Mouse (Mus musculus): Measurements from ENCODE around the gene Fmnl2. TPM values are rescaled to one million over a fixed set of nuclear protein-coding genes. Genes with fewer than 3 reads are reported as not detected.

The Fmnl2 gene
- polyA plus RNA-seq, 2 experiments: 12.6 to 27.2 TPM

- Histone ChIP-seq H3K4me2 (replicated peaks; ENCODE audit: low read depth, low read length, severe bottlenecking) (no peak overlapping the region), H3K27me3 (ENCODE audit: control insufficient read depth, insufficient read depth, low read length) (no peaks in the 10 kb centered on the region), H3K4me1 (ENCODE audit: control insufficient read depth, insufficient read depth, low read length) (peaks cover 3% of the 10 kb centered on the region; the same call in 1 of the 2 replicates), H3K36me3 (ENCODE audit: control insufficient read depth, insufficient read depth, low read length) (no peaks in the 10 kb centered on the region), H3K9me3 (ENCODE audit: control insufficient read depth, low read length) (no peaks in the 10 kb centered on the region), H3K9ac (ENCODE audit: low read depth, low read length, severe bottlenecking) (no peak overlapping the region), H3K4me3 (replicated peaks; ENCODE audit: low read length) (no peak overlapping the region), H3K27ac (replicated peaks; ENCODE audit: low read depth, low read length) (no peak overlapping the region)
- TF ChIP-seq POLR2A (IDR thresholded peaks at IDR 0.05; ENCODE audit: borderline replicate concordance, extremely low read depth, insufficient read depth, insufficient read length): no peak
- 76% methylated on average over 7 of the region's 7 CpGs for WGBS
- ATAC-seq (ENCODE audit: low FRiP score, low read depth) (no peak), DNase-seq (ENCODE audit: low spot score) (no peak)
Observed at GRCm38 (mm10) chr2:53006161-53006560, 148.5 kb downstream of the Fmnl2 start.

DNA sequence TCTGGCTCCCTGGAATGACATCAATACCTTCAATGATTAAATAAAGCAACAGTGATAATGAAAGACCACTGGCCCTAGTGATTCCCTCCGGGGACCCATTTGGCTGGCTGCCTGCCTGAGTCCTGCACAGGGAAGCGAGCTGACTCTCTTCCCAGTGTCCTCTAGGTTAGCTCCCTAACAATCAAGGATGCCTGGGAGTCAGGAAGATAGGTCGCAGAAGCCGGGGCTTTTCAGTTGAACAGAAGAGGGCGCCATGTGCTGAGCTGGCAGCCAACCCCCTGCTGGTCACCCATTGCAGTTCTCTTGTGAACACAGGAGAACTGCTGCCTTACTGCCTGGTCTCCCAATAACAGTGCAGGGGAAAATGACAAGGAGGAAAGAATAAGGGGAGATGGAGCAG is 149.5 kb downstream of the Fmnl2 start:
- Histone ChIP-seq H3K36me3 (ENCODE audit: control insufficient read depth, insufficient read depth, low read length) (no peaks in the 10 kb centered on the region), H3K27me3 (ENCODE audit: control insufficient read depth, insufficient read depth, low read length) (no peaks in the 10 kb centered on the region), H3K4me1 (ENCODE audit: control insufficient read depth, insufficient read depth, low read length) (peaks cover 4% of the 10 kb centered on the region; the same call in 1 of the 2 replicates), H3K9ac (ENCODE audit: low read depth, low read length, severe bottlenecking) (no peak overlapping the region), H3K9me3 (ENCODE audit: control insufficient read depth, low read length) (no peaks in the 10 kb centered on the region), H3K4me2 (replicated peaks; ENCODE audit: low read depth, low read length, severe bottlenecking) (no peak overlapping the region), H3K27ac (replicated peaks; ENCODE audit: low read depth, low read length) (no peak overlapping the region), H3K4me3 (replicated peaks; ENCODE audit: low read length) (no peak overlapping the region)
- DNase-seq (ENCODE audit: low spot score): peak; percentile 47
- 16% methylated on average over 5 of the region's 5 CpGs for WGBS
- no peak for ATAC-seq (ENCODE audit: low FRiP score, low read depth)
- TF ChIP-seq POLR2A (IDR thresholded peaks at IDR 0.05; ENCODE audit: borderline replicate concordance, extremely low read depth, insufficient read depth, insufficient read length): no peak

GRCm38 (mm10) chr2:53013051-53013450 is 155.4 kb downstream of the Fmnl2 start:
- Histone ChIP-seq H3K9ac (ENCODE audit: low read depth, low read length, severe bottlenecking) (no peak overlapping the region), H3K4me3 (replicated peaks; ENCODE audit: low read length) (no peak overlapping the region), H3K4me1 (ENCODE audit: control insufficient read depth, insufficient read depth, low read length) (peaks cover 9% of the 10 kb centered on the region), H3K4me2 (replicated peaks; ENCODE audit: low read depth, low read length, severe bottlenecking) (no peak overlapping the region), H3K27me3 (ENCODE audit: control insufficient read depth, insufficient read depth, low read length) (no peaks in the 10 kb centered on the region), H3K27ac (replicated peaks; ENCODE audit: low read depth, low read length) (no peak overlapping the region), H3K9me3 (ENCODE audit: control insufficient read depth, low read length) (no peaks in the 10 kb centered on the region), H3K36me3 (ENCODE audit: control insufficient read depth, insufficient read depth, low read length) (peaks cover 5% of the 10 kb centered on the region; the same call in 1 of the 2 replicates)
- ATAC-seq (ENCODE audit: low FRiP score, low read depth) (no peak), DNase-seq (ENCODE audit: low spot score) (no peak)
- 43% methylated on average over 2 of the region's 2 CpGs for WGBS
- no peak for TF ChIP-seq POLR2A (IDR thresholded peaks at IDR 0.05; ENCODE audit: borderline replicate concordance, extremely low read depth, insufficient read depth, insufficient read length)

DNA sequence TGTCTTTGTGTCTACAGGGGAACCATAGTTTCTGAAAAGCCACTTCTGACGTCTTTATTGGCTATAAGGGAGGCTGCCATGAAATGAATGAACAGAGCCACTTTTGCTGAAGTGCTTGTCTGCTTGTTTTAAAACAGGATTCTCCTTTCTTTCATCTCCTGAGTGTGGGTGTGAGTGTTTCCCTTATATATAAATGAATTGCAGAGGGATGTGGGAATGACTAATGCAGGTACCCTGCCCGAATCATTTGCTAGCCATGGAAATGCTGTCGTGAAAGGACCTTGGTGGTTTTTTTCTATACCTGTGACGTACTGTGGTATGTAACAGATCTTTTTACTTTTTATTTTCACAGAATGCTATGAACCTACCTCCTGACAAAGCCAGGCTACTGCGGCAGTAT is 156.8 kb downstream of the Fmnl2 start:
- Histone ChIP-seq H3K4me3 (replicated peaks; ENCODE audit: low read length) (no peak overlapping the region), H3K27me3 (ENCODE audit: control insufficient read depth, insufficient read depth, low read length) (no peaks in the 10 kb centered on the region), H3K27ac (replicated peaks; ENCODE audit: low read depth, low read length) (no peak overlapping the region), H3K4me1 (ENCODE audit: control insufficient read depth, insufficient read depth, low read length) (peaks cover 9% of the 10 kb centered on the region), H3K36me3 (ENCODE audit: control insufficient read depth, insufficient read depth, low read length) (peaks cover 5% of the 10 kb centered on the region; the same call in 1 of the 2 replicates), H3K4me2 (replicated peaks; ENCODE audit: low read depth, low read length, severe bottlenecking) (no peak overlapping the region), H3K9ac (ENCODE audit: low read depth, low read length, severe bottlenecking) (no peak overlapping the region), H3K9me3 (ENCODE audit: control insufficient read depth, low read length) (no peaks in the 10 kb centered on the region)
- WGBS: 78% methylated on average over 5 of the region's 5 CpGs
- TF ChIP-seq POLR2A (IDR thresholded peaks at IDR 0.05; ENCODE audit: borderline replicate concordance, extremely low read depth, insufficient read depth, insufficient read length): no peak
- DNase-seq (ENCODE audit: low spot score) (no peak), ATAC-seq (ENCODE audit: low FRiP score, low read depth) (no peak)

GRCm38 (mm10) chr2:53022982-53023381 is 165.3 kb downstream of the Fmnl2 start:
- Histone ChIP-seq H3K36me3 (ENCODE audit: control insufficient read depth, insufficient read depth, low read length) (0 out of 2 replicates have a peak, but pooled peaks cover 5% of the 10 kb centered on the region), H3K4me3 (replicated peaks; ENCODE audit: low read length) (no peak overlapping the region), H3K9me3 (ENCODE audit: control insufficient read depth, low read length) (no peaks in the 10 kb centered on the region), H3K9ac (ENCODE audit: low read depth, low read length, severe bottlenecking) (no peak overlapping the region), H3K27me3 (ENCODE audit: control insufficient read depth, insufficient read depth, low read length) (no peaks in the 10 kb centered on the region), H3K4me1 (ENCODE audit: control insufficient read depth, insufficient read depth, low read length) (0 out of 2 replicates have a peak, but pooled peaks cover 2% of the 10 kb centered on the region), H3K27ac (replicated peaks; ENCODE audit: low read depth, low read length) (no peak overlapping the region), H3K4me2 (replicated peaks; ENCODE audit: low read depth, low read length, severe bottlenecking) (no peak overlapping the region)
- DNase-seq (ENCODE audit: low spot score): no peak
- no peak for TF ChIP-seq POLR2A (IDR thresholded peaks at IDR 0.05; ENCODE audit: borderline replicate concordance, extremely low read depth, insufficient read depth, insufficient read length)
- 98% methylated on average over 3 of the region's 3 CpGs for WGBS
- ATAC-seq (ENCODE audit: low FRiP score, low read depth): no peak

All from limb, embryonic 14.5 days (tissue).